ENCODE assay signal across 24 mouse cellular contexts in genomic region chr2:52733659-52734058, GRCm38 (mm10).
"Had no signal": no experiment of that assay in that cellular context is flagged by ENCODE, and none has a peak within 500 bp of the region (broad histone marks: within the 10 kb centered on the region; RNA-seq: fewer than 3 reads in every experiment).

No protein-coding gene starts in this region.

- H3K9ac ChIP-seq: heart, embryonic 12.5 days; hindbrain, embryonic 12.5 days; hindbrain, embryonic 14.5 days; intestine, embryonic 15.5 days; limb, embryonic 13.5 days; limb, embryonic 15.5 days had no signal

- ATAC-seq: hindbrain, embryonic 16.5 days; inflammation-experienced regulatory T-cells, adult 6 months; intestine, embryonic 15.5 days had no signal

- H3K27ac ChIP-seq: gastrocnemius, adult 2 months; heart, embryonic 10.5 days; hindbrain, embryonic 10.5 days; hindbrain, embryonic 12.5 days; hindbrain, embryonic 14.5 days; intestine, embryonic 15.5 days; kidney, postnatal 0 days; limb, embryonic 13.5 days; limb, embryonic 15.5 days had no signal

- H3K4me2 ChIP-seq: heart, embryonic 12.5 days; hindbrain, embryonic 12.5 days; hindbrain, embryonic 14.5 days; intestine, embryonic 15.5 days; limb, embryonic 13.5 days; limb, embryonic 15.5 days had no signal

- H3K36me3 ChIP-seq: hindbrain, embryonic 12.5 days; intestine, embryonic 15.5 days; limb, embryonic 15.5 days had no signal

- DNase-seq: gastrocnemius, adult 2 months; gastrocnemius, postnatal 10 days; gastrocnemius, postnatal 25 days; heart, adult 18-20 months; heart, postnatal 10 days; heart, postnatal 4 days; kidney, adult 18-20 months; kidney, adult 8-10 months; kidney, postnatal 14 days; kidney, postnatal 36 days; layer of hippocampus, adult 9-11 months; layer of hippocampus, postnatal 36 days; left cerebral cortex, postnatal 4 days had no signal

- H3K27me3 ChIP-seq: heart, embryonic 12.5 days; hindbrain, embryonic 12.5 days; intestine, embryonic 15.5 days; limb, embryonic 13.5 days; limb, embryonic 15.5 days had no signal

- H3K4me3 ChIP-seq: gastrocnemius, adult 2 months; heart, embryonic 10.5 days; heart, embryonic 12.5 days; hindbrain, embryonic 10.5 days; hindbrain, embryonic 12.5 days; intestine, embryonic 15.5 days; limb, embryonic 13.5 days; limb, embryonic 15.5 days had no signal

- H3K4me1 ChIP-seq: heart, embryonic 10.5 days; heart, embryonic 12.5 days; hindbrain, embryonic 12.5 days; intestine, embryonic 15.5 days; limb, embryonic 13.5 days; limb, embryonic 15.5 days had no signal

- H3K9me3 ChIP-seq: heart, embryonic 10.5 days; heart, embryonic 12.5 days; hindbrain, embryonic 12.5 days; intestine, embryonic 15.5 days; limb, embryonic 13.5 days; limb, embryonic 15.5 days had no signal
